Mouse (Mus musculus): ENCODE data around the gene Tmem235. TPM values are rescaled to one million over a fixed set of nuclear protein-coding genes. Genes with fewer than 3 reads are reported as not detected.
A peak's percentile ranks its signal among the peaks of the same experiment; 100 is the strongest.
"Not testable (repeated sequence)": the region's sequence is repeated elsewhere in the genome, so short reads cannot be mapped to it uniquely, and the experiment has no call there.

Tmem235 gene
- polyA plus RNA-seq, 1 experiment from 2014 or later, result not detected

DNA sequence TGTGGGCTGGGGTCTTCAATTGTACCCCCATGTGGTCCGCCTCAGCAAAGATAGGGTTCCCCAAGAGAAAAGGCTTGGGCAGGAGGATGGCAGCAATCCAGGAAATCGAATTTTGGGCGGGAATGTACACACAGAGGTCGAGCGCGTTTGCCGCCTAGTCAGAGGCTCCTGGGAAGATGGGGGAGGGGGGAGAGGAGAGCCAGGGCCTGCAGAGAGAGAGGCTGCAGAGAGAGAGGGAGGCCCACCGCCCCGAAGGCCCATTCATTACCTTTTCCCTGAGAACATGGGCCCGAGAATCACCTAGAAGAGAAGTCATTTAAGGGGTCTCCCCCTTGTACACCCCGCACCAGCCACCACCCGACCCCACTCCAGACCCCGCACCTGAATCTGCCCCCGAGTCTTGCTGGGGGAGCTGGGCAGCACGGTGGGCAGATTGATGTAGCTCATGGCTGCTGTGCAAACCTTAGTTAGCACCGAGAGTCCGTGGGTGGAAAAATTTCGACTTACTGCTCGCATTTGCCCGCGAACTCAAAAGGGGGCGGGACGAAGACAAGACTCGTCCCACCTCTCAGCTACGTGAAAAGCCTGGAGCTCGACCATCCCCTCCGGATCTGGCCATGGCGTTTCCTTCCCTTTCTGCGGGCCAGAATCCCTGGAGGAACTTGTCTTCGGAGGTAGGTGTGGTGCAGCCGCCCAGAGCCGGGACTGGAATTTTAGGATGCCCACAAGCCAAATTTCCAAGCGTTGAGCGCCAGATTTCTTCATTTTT, 35.0 kb upstream of the Tmem235 start, which contains the start of the genes Afmid and Tk1:
Afmid (plus strand) TSS at position 592 of the 769 bp plus-strand sequence.
Tk1 (minus strand) TSS at position 760 of the 769 bp plus-strand sequence.
- ATAC-seq (ENCODE audit: borderline replicate concordance, extremely low read depth, low FRiP score, low TSS enrichment), result peak; percentile 41; the same call in 1 of the 2 replicates
- Histone ChIP-seq H3K36me3 (peaks cover 26% of the 10 kb centered on the region), H3K4me1 (peaks cover 81% of the 10 kb centered on the region), H3K27me3 (no peaks in the 10 kb centered on the region), H3K4me3 (peak within 1 kb of the TSS; percentile 65), H3K9ac (peak within 1 kb of the TSS; percentile 73), H3K27ac (peak within 1 kb of the TSS; percentile 93), H3K9me3 (no peaks in the 10 kb centered on the region), H3K4me2 (peak within 1 kb of the TSS; percentile 90)
- WGBS, result under 1% methylated on average over 34 of the region's 34 CpGs

DNA sequence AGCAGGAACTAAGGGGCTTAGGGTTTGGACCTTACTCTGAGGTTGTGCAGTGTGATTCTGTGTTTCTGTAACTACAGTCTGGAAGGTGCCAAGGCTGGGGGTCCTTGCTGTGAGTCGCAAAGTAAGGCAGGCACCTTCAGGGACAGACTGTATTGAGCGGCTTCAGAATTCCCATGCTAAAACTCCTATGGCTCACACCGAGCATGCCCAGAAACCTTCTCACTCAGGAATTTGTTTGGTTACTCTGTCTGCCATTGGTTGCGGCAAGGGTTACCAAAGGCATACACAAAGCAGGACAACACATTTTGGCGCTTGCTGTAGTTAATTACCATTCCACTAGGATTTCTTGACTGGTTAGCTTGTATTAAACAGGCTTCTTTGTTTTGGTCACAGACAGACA, 34.4 kb upstream of the Tmem235 start:
- Histone ChIP-seq H3K9ac (peak overlapping the region; percentile 73), H3K4me3 (peak overlapping the region; percentile 65), H3K9me3 (no peaks in the 10 kb centered on the region), H3K4me1 (peaks cover 86% of the 10 kb centered on the region), H3K36me3 (peaks cover 20% of the 10 kb centered on the region), H3K27me3 (no peaks in the 10 kb centered on the region), H3K4me2 (peak overlapping the region; percentile 90), H3K27ac (peak overlapping the region; percentile 93)
- WGBS, result 4% methylated on average over 5 of the region's 5 CpGs
- ATAC-seq (ENCODE audit: borderline replicate concordance, extremely low read depth, low FRiP score, low TSS enrichment), result 0 out of 2 replicates have a peak, but pooled peaks have one; percentile 2

DNA sequence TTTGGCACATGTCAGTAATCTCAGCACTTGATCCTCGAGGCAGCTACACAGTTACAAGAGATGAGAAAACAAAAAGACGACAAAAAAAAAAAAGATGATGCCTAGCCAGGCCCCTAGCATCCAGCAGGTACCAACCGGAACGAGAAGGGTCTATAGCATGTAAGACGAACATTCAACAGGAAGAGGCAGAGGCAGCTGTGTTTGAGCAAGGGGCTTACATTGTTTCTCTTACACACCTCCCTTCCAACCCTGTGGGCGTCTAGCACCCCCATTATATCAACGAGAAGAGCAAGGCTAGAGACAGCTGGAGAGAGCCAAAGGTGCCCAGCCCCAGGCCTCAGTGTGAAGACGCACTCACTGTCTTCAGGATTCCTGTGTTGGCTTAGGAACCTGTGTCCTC, 33.6 kb upstream of the Tmem235 start:
- 35% methylated on average over 8 of the region's 8 CpGs for WGBS
- Histone ChIP-seq H3K4me1 (peaks cover 82% of the 10 kb centered on the region), H3K4me3 (no peak overlapping the region), H3K27me3 (no peaks in the 10 kb centered on the region), H3K36me3 (peaks cover 13% of the 10 kb centered on the region; the same call in 1 of the 2 replicates), H3K4me2 (peak overlapping the region; percentile 90), H3K9me3 (no peaks in the 10 kb centered on the region), H3K27ac (0 out of 2 replicates have a peak overlapping the region, but pooled peaks have one; percentile 93), H3K9ac (no peak overlapping the region)
- ATAC-seq (ENCODE audit: borderline replicate concordance, extremely low read depth, low FRiP score, low TSS enrichment), result no peak

DNA sequence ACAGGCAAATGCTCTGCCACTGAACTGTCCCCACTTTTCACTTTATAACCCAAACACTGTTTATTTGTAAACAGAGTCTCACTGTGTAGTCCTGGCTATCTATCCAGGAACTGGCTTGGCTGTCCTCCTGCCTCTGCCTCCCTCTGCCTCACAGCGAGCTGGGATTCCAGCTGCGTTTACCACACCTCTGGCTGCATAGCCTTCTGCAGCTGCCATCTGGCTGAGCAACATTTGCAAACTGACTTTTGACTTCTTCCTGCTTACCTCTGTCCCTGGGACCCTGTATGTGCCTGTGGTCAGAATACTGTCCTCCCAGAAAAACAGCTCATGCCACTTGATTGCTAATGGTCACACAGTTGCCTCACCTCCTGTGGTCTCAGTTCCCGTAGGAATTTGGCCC, 33.2 kb upstream of the Tmem235 start:
- WGBS, result 37% methylated on average over 3 of the region's 3 CpGs
- no peaks in the 10 kb centered on the region for H3K9me3 ChIP-seq
- H3K27me3 ChIP-seq, result no peaks in the 10 kb centered on the region
- no peak for ATAC-seq (ENCODE audit: borderline replicate concordance, extremely low read depth, low FRiP score, low TSS enrichment)
- H3K4me1 ChIP-seq, result peaks cover 83% of the 10 kb centered on the region
- peaks cover 9% of the 10 kb centered on the region; the same call in 1 of the 2 replicates for H3K36me3 ChIP-seq
- no peak overlapping the region for H3K9ac ChIP-seq
- H3K4me3 ChIP-seq, result no peak overlapping the region
- H3K27ac ChIP-seq, result 0 out of 2 replicates have a peak overlapping the region, but pooled peaks have one; percentile 93
- H3K4me2 ChIP-seq, result no peak overlapping the region

DNA sequence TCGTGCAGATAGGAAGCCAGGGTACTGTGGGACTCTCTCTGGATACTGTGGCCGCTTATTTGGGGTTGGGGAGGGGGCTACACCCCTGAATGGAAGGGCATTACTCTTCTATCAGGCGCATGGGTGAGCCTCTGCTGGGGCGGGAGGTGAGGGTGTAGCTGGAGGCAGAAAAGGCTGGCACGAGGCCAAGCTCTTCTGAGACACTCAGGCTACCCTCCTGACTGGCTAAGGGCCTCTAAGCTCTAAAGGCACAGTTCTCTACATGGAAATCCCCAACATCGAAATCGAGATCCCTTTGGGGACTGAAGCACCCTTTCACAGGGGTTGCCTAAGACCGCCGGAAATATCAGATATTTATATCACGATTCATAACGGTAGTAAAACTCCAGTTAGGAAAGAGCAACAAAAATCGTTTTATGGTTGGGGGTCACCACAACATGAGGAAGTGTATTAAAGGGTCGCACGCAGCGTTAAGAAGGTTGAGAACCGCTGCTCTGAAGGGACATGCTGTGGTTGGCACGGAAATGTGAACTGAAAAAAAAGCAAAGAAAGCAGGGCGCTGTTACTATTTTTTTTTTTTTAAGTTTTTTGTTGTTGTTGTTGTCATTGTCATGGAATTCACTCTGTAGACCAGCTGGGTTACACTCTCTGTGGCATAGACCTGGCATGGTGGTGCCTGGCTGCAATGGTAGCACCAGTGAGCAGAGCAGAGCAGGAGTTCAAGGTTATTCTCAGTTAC, 32.2 kb upstream of the Tmem235 start:
- Histone ChIP-seq H3K27me3 (no peaks in the 10 kb centered on the region), H3K4me1 (peaks cover 75% of the 10 kb centered on the region), H3K27ac (peak overlapping the region; percentile 83), H3K36me3 (0 out of 2 replicates have a peak, but pooled peaks cover 2% of the 10 kb centered on the region), H3K4me3 (no peak overlapping the region), H3K4me2 (no peak overlapping the region), H3K9me3 (no peaks in the 10 kb centered on the region), H3K9ac (no peak overlapping the region)
- no peak for ATAC-seq (ENCODE audit: borderline replicate concordance, extremely low read depth, low FRiP score, low TSS enrichment)
- WGBS, result 44% methylated on average over 18 of the region's 18 CpGs

DNA sequence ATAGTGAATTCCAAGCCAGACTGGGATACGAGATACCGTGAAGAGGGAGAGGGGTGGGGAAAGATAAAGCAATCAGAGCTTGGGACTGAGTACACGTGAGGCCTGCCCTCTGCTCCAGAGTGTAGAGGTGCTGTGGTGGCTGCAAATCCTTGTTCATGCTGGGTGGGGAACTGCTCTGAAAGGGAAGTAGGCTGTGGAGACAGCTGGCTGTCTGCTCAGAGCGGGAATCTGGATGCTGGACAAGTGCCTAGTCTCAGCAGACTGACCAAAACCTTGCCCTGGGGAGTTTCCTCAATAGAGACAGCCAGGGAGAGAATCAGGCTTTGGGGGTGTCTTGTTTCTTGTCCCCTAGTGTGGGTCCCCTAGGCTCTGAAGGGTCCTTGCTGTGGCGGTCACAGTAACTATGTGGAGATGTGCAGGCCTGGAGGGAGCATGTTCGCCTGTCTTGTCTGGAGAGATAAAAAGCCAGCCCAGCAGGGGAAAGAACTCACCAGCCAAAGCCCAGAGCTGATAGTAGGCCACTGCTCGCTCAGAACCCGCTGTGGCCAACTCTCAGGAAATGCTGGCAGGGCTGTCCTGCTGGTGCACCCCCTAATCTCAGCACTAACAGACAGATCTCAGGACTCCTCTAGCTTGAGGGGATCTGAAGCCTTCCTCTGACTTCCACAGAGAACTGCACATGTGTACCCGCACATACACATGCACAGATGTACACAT, 31.5 kb upstream of the Tmem235 start:
- H3K9ac ChIP-seq, result no peak overlapping the region
- no peaks in the 10 kb centered on the region for H3K27me3 ChIP-seq
- peak overlapping the region; percentile 83 for H3K27ac ChIP-seq
- no peaks in the 10 kb centered on the region for H3K9me3 ChIP-seq
- no peak for ATAC-seq (ENCODE audit: borderline replicate concordance, extremely low read depth, low FRiP score, low TSS enrichment)
- WGBS, result 32% methylated on average over 9 of the region's 9 CpGs
- no peaks in the 10 kb centered on the region for H3K36me3 ChIP-seq
- H3K4me1 ChIP-seq, result peaks cover 68% of the 10 kb centered on the region
- no peak overlapping the region for H3K4me2 ChIP-seq
- no peak overlapping the region for H3K4me3 ChIP-seq

DNA sequence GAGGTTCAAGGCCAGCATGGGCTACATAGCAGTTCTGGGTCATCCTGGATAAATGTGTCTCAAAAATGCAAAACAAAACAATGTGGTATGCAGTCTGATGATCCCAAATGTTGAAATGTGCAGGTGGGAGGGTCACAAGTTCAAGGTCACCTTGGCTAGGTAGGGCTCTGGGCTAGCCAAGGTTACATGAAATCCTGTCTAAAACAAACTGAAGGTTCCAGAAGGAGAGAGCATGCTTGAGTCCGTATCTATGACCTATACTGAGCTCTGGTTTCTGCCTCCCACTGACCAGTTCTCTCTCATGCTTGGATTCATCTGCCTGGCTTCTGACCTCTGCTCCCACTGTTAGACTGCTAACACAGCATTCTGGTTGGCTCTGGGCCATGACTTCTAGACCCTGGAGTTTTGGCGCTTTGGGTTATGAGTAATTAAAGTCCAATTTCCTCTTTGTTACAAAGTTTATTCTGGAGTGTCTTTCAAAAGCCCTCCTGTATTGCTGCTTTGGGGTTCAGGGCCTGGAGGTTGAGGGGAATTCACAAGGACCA, 30.8 kb upstream of the Tmem235 start:
- Histone ChIP-seq H3K4me2 (no peak overlapping the region), H3K27me3 (no peaks in the 10 kb centered on the region), H3K4me3 (no peak overlapping the region), H3K4me1 (peaks cover 62% of the 10 kb centered on the region), H3K27ac (peak overlapping the region; percentile 83), H3K9me3 (no peaks in the 10 kb centered on the region), H3K36me3 (no peaks in the 10 kb centered on the region), H3K9ac (no peak overlapping the region)
- WGBS, result 41% methylated on average over 2 of the region's 2 CpGs
- ATAC-seq (ENCODE audit: borderline replicate concordance, extremely low read depth, low FRiP score, low TSS enrichment), result no peak

DNA sequence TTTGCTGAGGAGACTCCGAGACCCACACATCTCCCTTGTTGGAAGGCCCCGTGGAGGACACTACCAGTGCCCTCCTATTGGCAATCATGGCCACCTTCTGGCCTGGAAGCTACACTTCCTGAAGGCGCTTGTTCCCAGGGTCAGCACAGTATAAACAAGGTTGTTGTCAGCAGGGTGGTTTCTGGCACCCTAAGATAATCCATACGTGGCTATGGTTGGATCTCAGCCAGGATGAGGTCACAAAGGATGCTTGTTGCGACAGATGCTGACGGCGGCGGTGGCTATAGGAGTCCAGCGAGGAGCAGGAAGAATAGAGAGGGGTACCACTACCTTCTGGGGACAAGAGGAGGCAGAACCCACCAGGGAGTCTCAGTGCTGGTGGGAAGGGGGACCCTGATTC, 30.2 kb upstream of the Tmem235 start:
- no peak overlapping the region for H3K4me3 ChIP-seq
- H3K4me2 ChIP-seq, result no peak overlapping the region
- ATAC-seq (ENCODE audit: borderline replicate concordance, extremely low read depth, low FRiP score, low TSS enrichment), result no peak
- H3K27me3 ChIP-seq, result no peaks in the 10 kb centered on the region
- no peaks in the 10 kb centered on the region for H3K9me3 ChIP-seq
- H3K27ac ChIP-seq, result peak overlapping the region; percentile 83
- H3K9ac ChIP-seq, result no peak overlapping the region
- peaks cover 57% of the 10 kb centered on the region for H3K4me1 ChIP-seq
- 49% methylated on average over 9 of the region's 9 CpGs for WGBS
- H3K36me3 ChIP-seq, result no peaks in the 10 kb centered on the region

DNA sequence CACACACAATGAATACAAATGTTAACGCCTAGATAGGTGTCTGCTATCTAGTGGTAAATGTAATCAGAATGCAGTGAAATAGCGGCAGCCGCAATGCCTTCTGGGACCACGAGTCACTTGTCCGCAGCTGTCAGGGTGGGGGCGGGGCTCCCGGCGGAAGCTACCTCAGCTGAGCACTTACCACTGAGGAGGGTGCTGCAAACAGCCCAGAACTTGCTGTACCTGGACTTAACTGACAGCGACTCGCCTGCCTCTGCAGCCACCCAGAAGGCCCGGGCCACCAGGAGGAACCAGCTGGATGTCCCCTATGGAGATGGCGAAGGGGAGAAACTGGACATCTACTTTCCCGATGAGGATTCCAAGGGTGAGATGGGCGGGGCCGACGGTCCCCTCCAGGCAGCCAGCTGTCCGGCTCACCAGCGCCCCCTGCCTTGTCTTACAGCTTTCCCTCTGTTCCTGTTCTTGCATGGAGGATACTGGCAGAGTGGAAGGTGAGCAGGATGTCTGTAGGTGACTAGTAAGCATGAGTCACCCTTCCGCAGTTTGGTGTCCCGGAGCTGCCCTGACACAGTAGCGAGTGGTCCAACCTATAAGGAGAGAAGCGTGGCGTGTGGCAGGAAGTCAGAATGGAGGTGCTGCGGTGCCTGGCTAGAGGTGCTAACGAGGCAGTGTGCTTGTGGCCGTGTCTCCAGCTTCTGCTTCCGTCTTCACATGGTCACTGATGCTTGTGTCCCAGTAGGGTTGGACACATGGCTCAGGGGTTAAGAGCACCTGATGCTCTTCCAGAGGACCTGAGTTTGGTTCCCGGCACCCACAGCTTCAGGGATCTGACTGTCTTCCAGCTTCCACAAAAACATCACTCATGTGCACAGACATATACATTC, 28.2 kb upstream of the Tmem235 start:
- H3K27ac ChIP-seq, result no peak overlapping the region
- 22% methylated on average over 28 of the region's 28 CpGs for WGBS

DNA sequence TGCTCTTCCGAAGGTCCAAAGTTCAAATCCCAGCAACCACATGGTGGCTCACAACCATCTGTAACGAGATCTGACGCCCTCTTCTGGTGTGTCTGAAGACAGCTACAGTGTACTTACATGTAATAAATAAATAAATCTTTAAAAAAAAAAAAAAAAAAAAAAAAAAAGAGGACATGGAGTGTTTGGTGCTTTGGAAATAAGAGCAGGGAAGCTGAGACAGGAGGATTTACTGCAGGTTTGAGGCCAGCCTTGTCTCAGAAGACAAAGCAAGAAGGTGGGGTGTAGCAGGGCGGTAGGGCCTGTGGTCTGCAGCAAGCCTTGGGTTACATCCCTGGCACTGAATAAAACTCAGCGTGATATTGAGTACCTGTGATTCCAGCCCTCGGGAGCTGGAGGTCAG, 27.0 kb upstream of the Tmem235 start:
- WGBS, result 77% methylated on average over 6 of the region's 6 CpGs
- not testable (repeated sequence) for H3K27ac ChIP-seq

More for the DNA sequence above, 28.2 kb upstream of the Tmem235 start:
- H3K36me3 ChIP-seq, result no peaks in the 10 kb centered on the region
- H3K4me2 ChIP-seq, result peak overlapping the region; percentile 50
- no peaks in the 10 kb centered on the region for H3K9me3 ChIP-seq
- peak; percentile 16; the same call in 1 of the 2 replicates for ATAC-seq (ENCODE audit: borderline replicate concordance, extremely low read depth, low FRiP score, low TSS enrichment)
- peak overlapping the region; percentile 17 for H3K4me3 ChIP-seq
- no peaks in the 10 kb centered on the region for H3K27me3 ChIP-seq
- no peak overlapping the region for H3K9ac ChIP-seq
- H3K4me1 ChIP-seq, result peaks cover 47% of the 10 kb centered on the region

More for the DNA sequence above, 27.0 kb upstream of the Tmem235 start:
- peaks cover 35% of the 10 kb centered on the region for H3K4me1 ChIP-seq
- H3K9ac ChIP-seq; ATAC-seq (ENCODE audit: borderline replicate concordance, extremely low read depth, low FRiP score, low TSS enrichment); H3K4me2 ChIP-seq; H3K36me3 ChIP-seq; H3K27me3 ChIP-seq; H3K4me3 ChIP-seq; H3K9me3 ChIP-seq: not testable (repeated sequence)
